In genomic region chr4:124708518-124709477, GRCm38 (mm10) we compare ENCODE assay signal across 8 mouse cellular contexts. TPM values are rescaled to one million over a fixed set of nuclear protein-coding genes. Genes with fewer than 3 reads are reported as not detected.
DNase-seq lines count a peak whose midpoint lies in the region; ATAC-seq lines count a peak whose summit lies in the region.

No protein-coding gene starts in this region.

- peak; percentile 96 for DNase-seq in Muller cell, postnatal 12 days (ENCODE audit: inconsistent ontology term)
- DNase-seq in embryo, embryonic 11 days: peak; percentile 95
- peak; percentile 95 for DNase-seq in gastrocnemius, postnatal 14 days
- peak; percentile 58 to 73 for DNase-seq in left cerebral cortex, postnatal 36 days (ENCODE audit: low spot score in 2 of 2)
- DNase-seq in mesoderm, embryonic 11.5 days (ENCODE audit: low read depth, low spot score): peak; percentile 90
- DNase-seq in right cerebral cortex, postnatal 25 days: peak; percentile 71
- DNase-seq in urinary bladder, postnatal 36 days (ENCODE audit: low spot score in 2 of 2): peak; percentile 85 to 91

- peak; percentile 60 for ATAC-seq in inflammation-experienced regulatory T-cells, adult 6 months

- intact Hi-C loops in gastrocnemius, postnatal 14 days (cut with DNase I; ENCODE audit: low total_unique reads): no loop called here
- intact Hi-C loops in left cerebral cortex, postnatal 36 days (cut with DNase I): no loop called here

RNA-seq across cellular contexts. Expression of gene Sf3a3, which starts 5.8 kb away (rescaled TPM):
- 10 to 100 TPM; 14.7 to 17.4 TPM for total RNA-seq in gastrocnemius, postnatal 14 days (2021)
- polyA plus RNA-seq in inflammation-experienced regulatory T-cells, adult 6 months (2017; shearing (Covaris generic)): 100 to 1,000 TPM; 106 to 117 (median 115) TPM
- total RNA-seq in left cerebral cortex, postnatal 36 days (2021): 10 to 100 TPM; 31.8 to 37.3 TPM

RNA-seq across cellular contexts. Expression of gene Fhl3, which starts 8.3 kb away (rescaled TPM):
- total RNA-seq in gastrocnemius, postnatal 14 days (2021): 100 to 1,000 TPM in 1 of 2 experiments, 10 to 100 TPM in 1; 77.5 to 112 TPM
- 10 to 100 TPM in 2 of 3 experiments, 1 to 10 TPM in 1; 8.2 to 15.6 (median 13.5) TPM for polyA plus RNA-seq in inflammation-experienced regulatory T-cells, adult 6 months (2017; shearing (Covaris generic))
- 1 to 10 TPM; 1.6 to 1.9 TPM for total RNA-seq in left cerebral cortex, postnatal 36 days (2021)

RNA-seq across cellular contexts. Expression of gene Utp11, which starts 15.4 kb away (rescaled TPM):
- total RNA-seq in gastrocnemius, postnatal 14 days (2021): 10 to 100 TPM; 16.5 to 20.4 TPM
- polyA plus RNA-seq in inflammation-experienced regulatory T-cells, adult 6 months (2017; shearing (Covaris generic)): 10 to 100 TPM; 84.4 to 92.4 (median 85.0) TPM
- total RNA-seq in left cerebral cortex, postnatal 36 days (2021): 10 to 100 TPM; 14.4 to 15.1 TPM

RNA-seq across cellular contexts. Expression of gene Inpp5b, which starts 32.9 kb away (rescaled TPM):
- total RNA-seq in gastrocnemius, postnatal 14 days (2021): 1 to 10 TPM; 8.7 to 9.4 TPM
- 100 to 1,000 TPM in 2 of 3 experiments, 10 to 100 TPM in 1; 93.6 to 120 (median 110) TPM for polyA plus RNA-seq in inflammation-experienced regulatory T-cells, adult 6 months (2017; shearing (Covaris generic))
- total RNA-seq in left cerebral cortex, postnatal 36 days (2021): 10 to 100 TPM; 35.8 to 49.7 TPM

RNA-seq across cellular contexts. Expression of gene Pou3f1, which starts 52.2 kb away (rescaled TPM):
- 1 to 10 TPM; 1.3 to 2.2 TPM for total RNA-seq in gastrocnemius, postnatal 14 days (2021)
- polyA plus RNA-seq in inflammation-experienced regulatory T-cells, adult 6 months (2017; shearing (Covaris generic)): not detected
- total RNA-seq in left cerebral cortex, postnatal 36 days (2021): 10 to 100 TPM; 14.8 to 21.6 TPM

Comparison
In these comparisons a context has a peak if more than half of its experiments do, and no peak if none do; other contexts are left out.
1. Peak in every context shown above with its lines: DNase-seq and ATAC-seq.
2. RNA of gene Fhl3, which starts 8.3 kb away (total RNA-seq): 77.5 to 112 TPM in gastrocnemius, postnatal 14 days; 1.6 to 1.9 TPM in left cerebral cortex, postnatal 36 days; every median in the first group is over 10 times any median in the second.